Mouse (Mus musculus) bone marrow, adult 2 months (tissue): Measurements from ENCODE around the gene Ntn1. TPM values are rescaled to one million over a fixed set of nuclear protein-coding genes. Genes with fewer than 3 reads are reported as not detected.
A peak's percentile ranks its signal among the peaks of the same experiment; 100 is the strongest.

Experiments
- H3K27ac ChIP-seq: fragments of 200-500 bp; 2 replicates; pipeline ENCODE4 v1.5.1; 2012; ENCODE audit warnings: low read depth, mild to moderate bottlenecking, control low read depth, inconsistent platforms, low read length; ENCODE audit not compliant: control insufficient read depth, poor library complexity, insufficient read depth
- H3K4me1 ChIP-seq: fragments of 200-500 bp; 2 replicates; pipeline ENCODE4 v1.6.1; 2011; ENCODE audit warnings: low read length; ENCODE audit not compliant: control insufficient read depth, insufficient read depth
- H3K4me3 ChIP-seq: fragments of 200-500 bp; replicated peaks from 2 replicates; pipeline ENCODE3; 2011; ENCODE audit warnings: mild to moderate bottlenecking, low read depth, low read length, control low read depth; ENCODE audit not compliant: control insufficient read depth
- CTCF ChIP-seq: fragments of 200-500 bp; IDR thresholded peaks from 2 replicates; pipeline ENCODE4 v1.5.1; 2011; ENCODE audit warnings: low read length, control low read depth; ENCODE audit not compliant: control insufficient read depth, insufficient read depth
- POLR2A ChIP-seq: fragments of 200-500 bp; IDR thresholded peaks from 2 replicates; pipeline ENCODE4 v1.6.1; 2011; ENCODE audit warnings: low read depth, mild to moderate bottlenecking, control low read depth, low read length, borderline replicate concordance; ENCODE audit not compliant: control insufficient read depth
- WGBS: fragments of 180-500 bp; shearing (Covaris S2); methylation state at CpG from one replicate; pipeline ENCODE4 v1.1.7; 2018; 5-methylcytosine and 5-hydroxymethylcytosine counted together
- polyA plus RNA-seq: library from polyadenylated mRNA; stranded (reverse); fragments of >200 nt; gene quantifications from 2 replicates; pipeline ENCODE4 v1.2.4, GENCODE M21; 2011; ENCODE audit warnings: low replicate concordance; ENCODE audit not compliant: missing spikeins, insufficient read depth, insufficient read length

The Ntn1 gene
- polyA plus RNA-seq, 1 experiment, result 0.72 TPM

DNA sequence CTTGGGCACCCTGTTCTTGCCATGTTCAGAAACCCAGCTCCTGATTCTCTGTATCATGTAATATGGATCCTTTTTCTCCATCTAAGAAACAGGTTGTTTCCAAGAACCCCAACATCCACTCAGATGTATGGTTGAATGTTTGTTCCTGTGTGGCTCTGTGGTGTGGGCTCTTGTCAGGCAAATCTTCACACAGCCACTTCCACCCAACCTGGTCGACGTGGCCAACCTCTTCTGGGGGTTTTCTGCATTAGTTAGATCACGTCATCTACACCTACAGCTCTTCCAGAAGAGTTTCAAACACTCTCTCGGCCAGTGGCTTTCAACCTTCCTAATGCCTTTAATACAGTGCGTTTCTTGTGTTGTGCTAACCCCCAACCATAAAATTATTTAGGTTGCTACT, 35.8 kb upstream of the Ntn1 start:
- Histone ChIP-seq H3K27ac (no peak overlapping the region), H3K4me1 (peaks cover 9% of the 10 kb centered on the region), H3K4me3 (no peak overlapping the region)
- TF ChIP-seq CTCF, result no peak
- no peak for TF ChIP-seq POLR2A
- WGBS, result 64% methylated on average over 5 of the region's 5 CpGs

GRCm38 (mm10) chr11:68435601-68436000, 35.0 kb upstream of the Ntn1 start:
- no peak overlapping the region for H3K27ac ChIP-seq
- 63% methylated on average over 4 of the region's 4 CpGs for WGBS
- TF ChIP-seq CTCF (no peak), POLR2A (no peak)
- H3K4me3 ChIP-seq, result no peak overlapping the region
- H3K4me1 ChIP-seq, result peaks cover 8% of the 10 kb centered on the region

DNA sequence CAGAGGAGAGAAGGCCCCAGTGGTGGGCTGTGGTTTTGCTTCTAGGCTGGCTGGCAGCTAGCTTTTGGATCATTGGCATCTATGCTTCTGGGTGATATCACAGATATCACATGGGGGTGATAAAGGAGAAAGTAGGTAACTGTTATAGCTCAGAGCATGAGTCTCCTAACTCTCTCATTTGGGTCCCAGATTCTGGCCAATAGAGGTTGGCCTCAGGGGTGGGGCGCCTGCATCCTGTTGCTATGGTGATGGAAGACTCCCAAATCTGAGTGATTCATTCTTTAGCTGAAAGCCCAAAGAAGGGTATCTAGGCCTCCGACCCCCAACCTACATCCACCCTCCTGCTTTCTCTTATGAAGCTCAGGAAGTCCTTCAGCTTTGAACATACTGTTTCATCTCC, 34.1 kb upstream of the Ntn1 start:
- H3K4me1 ChIP-seq, result peaks cover 6% of the 10 kb centered on the region
- H3K27ac ChIP-seq, result no peak overlapping the region
- no peak for TF ChIP-seq CTCF
- no peak for TF ChIP-seq POLR2A
- WGBS, result 83% methylated on average over 2 of the region's 2 CpGs
- H3K4me3 ChIP-seq, result no peak overlapping the region

- Histone ChIP-seq H3K27ac (0 out of 2 replicates have a peak overlapping the region, but pooled peaks have one; percentile 9), H3K4me3 (peak overlapping the region; percentile 33), H3K4me1 (peaks cover 6% of the 10 kb centered on the region; the same call in 1 of the 2 replicates)
- 81% methylated on average over 5 of the region's 5 CpGs for WGBS
- TF ChIP-seq POLR2A (no peak), CTCF (no peak)
Measured at GRCm38 (mm10) chr11:68433534-68433933, 32.9 kb upstream of the Ntn1 start.

GRCm38 (mm10) chr11:68432361-68433021, 31.9 kb upstream of the Ntn1 start:
- Histone ChIP-seq H3K4me3 (peak overlapping the region; percentile 79), H3K27ac (peak overlapping the region; percentile 96), H3K4me1 (peaks cover 6% of the 10 kb centered on the region; the same call in 1 of the 2 replicates)
- TF ChIP-seq POLR2A (no peak), CTCF (no peak)
- 2% methylated on average over 23 of the region's 23 CpGs for WGBS

GRCm38 (mm10) chr11:68431699-68432360, 31.2 kb upstream of the Ntn1 start, which contains the start of gene Pik3r5:
Gene Pik3r5, plus strand, starts transcription at chr11:68432121.
- Histone ChIP-seq H3K4me3 (peak within 1 kb of the TSS; percentile 92), H3K4me1 (peaks cover 6% of the 10 kb centered on the region; the same call in 1 of the 2 replicates), H3K27ac (peak within 1 kb of the TSS; percentile 96)
- TF ChIP-seq POLR2A (peak; percentile 57; the same call in 1 of the 2 replicates), CTCF (peak; percentile 63)
- under 1% methylated on average over 35 of the region's 35 CpGs for whole genome bisulfite sequencing

DNA sequence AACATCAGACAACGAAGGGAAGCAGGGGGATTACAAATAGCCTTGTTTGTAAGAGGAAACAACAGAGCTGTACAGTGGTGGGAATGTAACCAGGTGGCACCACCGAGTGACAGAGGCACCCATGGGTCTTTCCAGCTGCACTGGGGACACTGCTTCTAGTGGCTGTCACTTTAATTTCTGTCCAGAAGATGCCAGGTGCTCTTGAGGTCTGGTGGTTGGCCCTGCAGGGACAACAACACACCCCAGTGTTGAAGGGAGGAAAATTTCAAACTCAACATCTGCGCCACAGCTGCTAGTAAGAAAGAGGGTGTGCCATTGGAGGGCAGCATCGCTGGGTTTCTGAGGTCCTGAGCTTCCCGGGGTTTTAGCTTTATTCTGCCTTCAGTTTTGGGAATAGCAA, 30.0 kb upstream of the Ntn1 start:
- WGBS, result 14% methylated on average over 5 of the region's 5 CpGs
- peaks cover 6% of the 10 kb centered on the region; the same call in 1 of the 2 replicates for H3K4me1 ChIP-seq
- H3K4me3 ChIP-seq, result peak overlapping the region; percentile 72
- peak overlapping the region; percentile 96 for H3K27ac ChIP-seq
- TF ChIP-seq POLR2A (no peak), CTCF (no peak)

GRCm38 (mm10) chr11:68427083-68427570, 26.5 kb upstream of the Ntn1 start:
- TF ChIP-seq POLR2A (no peak), CTCF (no peak)
- H3K4me3 ChIP-seq, result no peak overlapping the region
- 72% methylated on average over 5 of the region's 5 CpGs for WGBS
- peaks cover 3% of the 10 kb centered on the region; the same call in 1 of the 2 replicates for H3K4me1 ChIP-seq
- no peak overlapping the region for H3K27ac ChIP-seq
